Mouse (Mus musculus) gastrocnemius, adult 8-10 months (tissue): ENCODE measurements around the gene Tnfsf11. TPM values are rescaled to one million over a fixed set of nuclear protein-coding genes. Genes with fewer than 3 reads are reported as not detected.

Source experiments
- DNase-seq, 2 experiments: peaks; one replicate each; pipeline ENCODE4 v3.0.0; 2022; ENCODE audit warnings: low spot score in 2 of 2
- total RNA-seq, 4 experiments: library from RNA; stranded (reverse); gene quantifications; 2 replicates each; pipeline ENCODE4 v1.2.4; 2022

Gene Tnfsf11
- total RNA-seq = not detected

DNA sequence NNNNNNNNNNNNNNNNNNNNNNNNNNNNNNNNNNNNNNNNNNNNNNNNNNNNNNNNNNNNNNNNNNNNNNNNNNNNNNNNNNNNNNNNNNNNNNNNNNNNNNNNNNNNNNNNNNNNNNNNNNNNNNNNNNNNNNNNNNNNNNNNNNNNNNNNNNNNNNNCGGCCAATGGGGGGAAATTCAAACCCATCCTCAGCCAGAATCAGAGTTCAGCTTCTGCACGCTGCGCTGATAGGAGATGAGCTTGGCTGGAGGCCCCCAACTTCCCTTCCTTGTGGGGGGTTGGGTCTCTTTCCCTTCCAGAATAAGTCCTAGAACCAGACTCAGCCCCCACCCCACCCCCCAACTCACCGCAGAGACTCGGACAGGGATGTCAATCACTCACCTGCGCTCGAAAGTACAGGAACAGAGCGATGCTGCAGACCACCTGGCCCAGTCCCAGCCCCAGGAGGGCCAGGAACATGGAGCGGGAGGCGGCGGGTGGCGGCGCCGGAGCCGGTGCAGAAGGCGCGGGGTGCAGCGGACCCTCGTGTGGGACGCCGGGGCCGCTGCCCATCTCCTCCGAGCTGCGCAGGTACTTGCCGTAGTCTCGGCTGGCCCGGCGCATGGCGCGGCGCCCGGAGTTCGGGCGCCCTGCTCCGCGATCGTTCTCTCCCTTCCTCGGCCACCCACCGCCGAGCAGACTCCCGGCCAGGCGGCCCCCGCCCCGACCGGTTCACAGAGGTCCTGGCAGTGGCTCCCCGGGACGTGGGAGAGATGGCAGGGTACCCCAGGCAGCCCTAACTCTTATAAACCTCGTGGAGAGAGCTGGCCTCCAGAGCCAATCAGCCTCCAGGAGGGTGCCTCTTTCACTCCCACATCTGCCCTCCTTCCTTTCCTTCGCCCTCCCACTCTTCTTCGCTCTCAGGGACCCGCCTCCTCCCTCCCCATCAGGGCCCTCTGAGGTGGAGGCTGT lies at the start of gene Tnfsf11:
TSS of gene Tnfsf11 (minus strand) at position 758 of the 952 bp plus-strand sequence.
- no peak for DNase-seq

- DNase-seq = no peak
Observed at GRCm38 (mm10) chr14:78356764-78357163, 48.9 kb upstream of the Tnfsf11 start.

GRCm38 (mm10) chr14:78355381-78355780 lies 47.5 kb upstream of the Tnfsf11 start:
- no peak for DNase-seq

DNA sequence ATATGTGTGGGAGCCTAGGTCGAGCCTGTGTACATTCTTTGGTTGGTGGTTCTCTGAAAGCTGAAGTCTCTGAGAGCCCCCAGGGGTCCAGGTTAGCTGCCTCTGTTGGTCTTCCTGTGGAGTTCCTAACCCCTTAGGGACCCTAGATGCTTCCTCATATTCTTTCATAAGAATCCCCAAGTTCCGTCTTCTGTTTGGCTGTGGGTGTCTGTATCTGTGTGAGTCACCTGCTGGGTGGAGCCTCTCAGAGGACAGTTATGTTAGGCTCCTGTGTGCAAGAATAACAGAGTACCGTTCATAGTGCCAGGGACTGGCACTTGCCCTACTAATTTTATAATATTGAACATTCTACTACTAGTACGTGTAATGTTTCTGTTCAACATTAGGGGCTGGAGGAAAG lies 45.0 kb upstream of the Tnfsf11 start:
- no peak for DNase-seq

DNA sequence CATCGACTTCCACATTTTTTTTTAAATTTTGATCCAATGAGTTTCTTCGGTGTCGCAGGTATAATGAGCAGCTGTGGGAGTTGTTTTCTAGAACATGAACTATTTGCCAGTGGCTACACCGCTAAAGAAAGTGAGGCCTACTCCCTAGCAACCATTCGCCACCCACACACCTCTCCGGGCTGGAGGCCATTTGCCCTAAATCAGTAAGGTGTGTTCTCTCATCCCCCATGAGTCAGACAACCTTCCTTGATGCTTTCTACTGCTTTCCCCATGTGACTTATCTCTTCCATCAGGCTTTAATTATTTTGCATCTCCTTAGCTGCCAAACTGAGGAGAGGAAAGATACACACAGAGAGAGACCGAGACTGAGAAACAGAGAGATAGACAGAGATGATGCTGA lies 43.7 kb upstream of the Tnfsf11 start:
- no peak for DNase-seq

GRCm38 (mm10) chr14:78347715-78348114 lies 39.9 kb upstream of the Tnfsf11 start:
- no peak for DNase-seq

- DNase-seq = no peak
Observed at GRCm38 (mm10) chr14:78343007-78343406, 35.2 kb upstream of the Tnfsf11 start.

GRCm38 (mm10) chr14:78342146-78342545 lies 34.3 kb upstream of the Tnfsf11 start:
- DNase-seq = no peak

DNA sequence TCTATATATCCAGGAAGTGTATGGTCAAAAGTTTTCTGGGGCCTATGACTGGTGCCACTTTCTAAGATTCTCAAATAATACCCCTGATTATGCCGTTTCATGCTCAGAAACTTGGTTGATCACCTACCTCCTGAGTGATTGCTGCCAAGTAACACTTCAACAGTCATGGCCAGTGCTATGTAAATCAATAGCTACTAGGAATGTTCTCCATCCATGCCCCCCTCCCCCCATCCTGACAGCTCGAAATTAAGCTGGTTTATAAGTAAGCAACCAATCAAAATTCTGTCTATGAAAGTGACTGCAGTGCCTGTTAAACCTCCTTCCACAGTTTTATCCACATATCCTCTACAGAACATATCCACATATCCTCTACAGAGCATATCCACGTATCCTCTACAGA lies 25.5 kb upstream of the Tnfsf11 start:
- DNase-seq = no peak

- no peak for DNase-seq
Observed at GRCm38 (mm10) chr14:78331368-78331767, 23.5 kb upstream of the Tnfsf11 start.

GRCm38 (mm10) chr14:78330576-78331300 lies 22.9 kb upstream of the Tnfsf11 start:
- DNase-seq = no peak

DNA sequence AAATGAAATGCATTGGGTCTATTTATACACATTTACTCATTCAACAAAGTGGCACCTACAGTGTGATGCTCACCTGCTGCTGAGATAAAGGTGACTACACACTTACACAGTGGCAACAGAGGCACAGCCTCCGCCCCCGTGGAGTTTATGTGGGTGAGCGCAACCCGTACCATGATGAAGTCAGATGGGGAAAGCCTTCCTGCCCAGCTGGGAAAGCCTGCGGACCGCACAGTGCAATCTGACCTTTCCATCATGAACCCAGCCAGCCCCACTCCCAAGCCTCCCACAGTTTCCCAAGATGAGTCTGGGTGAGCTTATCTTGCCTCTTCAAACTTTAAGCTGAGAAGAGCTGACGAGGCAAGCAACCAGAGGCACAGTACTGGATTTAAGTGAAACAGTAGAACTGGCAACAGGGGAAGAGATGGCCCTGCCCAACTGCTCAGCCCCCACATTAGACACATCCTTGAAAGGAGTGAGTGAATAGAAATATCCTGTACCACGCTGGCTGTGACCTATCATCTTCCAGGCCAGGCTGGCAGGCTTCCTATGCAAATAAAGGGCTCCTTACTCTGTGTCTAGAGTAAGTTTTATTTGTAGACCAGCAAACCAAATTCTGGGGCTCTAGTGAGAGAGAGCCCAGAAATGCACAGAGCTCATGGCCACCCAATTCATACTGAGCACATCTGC lies 22.1 kb upstream of the Tnfsf11 start:
- no peak for DNase-seq

GRCm38 (mm10) chr14:78323356-78323755 lies 15.5 kb upstream of the Tnfsf11 start:
- DNase-seq = no peak

- DNase-seq = no peak
Observed at GRCm38 (mm10) chr14:78322916-78323315, 15.1 kb upstream of the Tnfsf11 start.

DNA sequence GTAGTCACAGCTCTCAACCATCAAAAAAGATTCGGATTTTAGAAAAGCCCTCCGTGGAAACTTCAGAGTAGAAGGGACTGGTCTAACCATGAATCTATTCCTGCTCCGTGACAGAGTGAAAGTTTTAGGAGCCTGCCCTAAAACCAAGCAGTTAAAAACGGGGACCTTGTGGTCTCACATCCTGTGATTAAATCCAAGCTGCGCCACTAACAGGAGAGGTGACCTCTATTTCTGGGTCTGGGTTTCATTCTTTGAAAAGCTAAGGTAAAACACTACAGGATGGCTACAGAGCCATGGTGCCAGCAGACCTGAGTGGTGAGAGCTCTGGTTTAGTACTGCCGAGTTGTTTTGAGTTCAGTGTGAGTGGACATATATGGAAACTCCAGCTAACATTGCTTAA lies 12.4 kb upstream of the Tnfsf11 start:
- DNase-seq = no peak

DNA sequence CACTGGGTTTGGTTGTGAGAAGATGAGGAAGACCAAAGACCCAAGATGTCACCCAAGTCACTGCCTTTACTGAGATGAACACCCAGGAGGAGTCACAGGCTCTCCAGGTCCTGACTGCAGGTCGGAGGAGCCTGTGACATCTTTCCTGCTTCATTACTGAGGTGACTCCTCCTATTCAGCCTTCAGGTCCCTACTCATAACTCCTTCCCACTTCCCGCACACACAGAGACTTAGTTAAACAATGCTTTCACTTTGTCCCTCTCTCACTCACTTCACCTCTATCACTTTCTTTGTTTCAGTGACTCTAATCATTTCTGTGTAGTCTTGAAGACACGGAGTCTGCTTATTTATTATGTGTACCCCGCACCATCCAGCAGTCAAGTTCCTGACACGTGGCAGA lies 11.7 kb upstream of the Tnfsf11 start:
- no peak for DNase-seq

GRCm38 (mm10) chr14:78319000-78319399 lies 11.2 kb upstream of the Tnfsf11 start:
- no peak for DNase-seq

DNA sequence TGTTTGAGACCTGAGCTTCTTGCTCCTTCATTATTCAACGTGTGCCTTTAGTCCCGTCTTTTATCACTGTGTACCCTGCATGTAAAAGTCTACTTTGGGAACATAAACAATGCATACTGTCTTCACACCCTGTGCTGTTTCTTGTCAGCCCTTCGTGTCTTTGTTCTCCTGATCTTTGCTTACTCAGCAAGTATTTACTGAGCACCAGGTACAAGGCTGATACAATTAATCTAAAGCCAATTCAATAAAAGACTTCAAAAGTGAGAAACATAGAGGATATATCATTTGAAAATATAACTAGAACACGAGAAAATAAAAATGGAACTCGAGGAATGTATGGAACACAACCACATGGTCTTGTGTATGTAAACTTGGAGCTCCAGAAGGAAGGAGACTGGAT lies 9.8 kb upstream of the Tnfsf11 start:
- DNase-seq = no peak

- no peak for DNase-seq
Observed at GRCm38 (mm10) chr14:78300914-78301313, 6.9 kb downstream of the Tnfsf11 start.

DNA sequence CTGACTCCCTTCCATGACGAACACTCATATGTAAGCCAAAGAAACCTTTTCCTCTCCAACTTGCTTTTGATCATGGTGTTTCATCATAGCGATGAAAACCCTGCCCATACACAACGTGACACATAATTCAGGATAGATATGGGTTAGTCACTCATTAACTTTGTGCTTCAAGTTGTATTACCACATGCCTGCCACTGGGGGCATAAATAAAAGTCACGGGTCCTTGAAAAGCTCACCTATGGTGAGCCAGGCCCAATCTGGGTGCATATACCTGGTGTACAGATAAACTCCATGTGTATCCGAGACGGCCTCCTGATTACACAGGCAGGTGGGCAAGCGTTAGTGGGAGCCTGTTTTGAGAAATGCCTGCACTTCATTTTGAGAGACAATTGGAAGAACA lies 15.2 kb downstream of the Tnfsf11 start:
- DNase-seq = no peak

- DNase-seq = no peak
Observed at GRCm38 (mm10) chr14:78289912-78290523, 17.8 kb downstream of the Tnfsf11 start.

GRCm38 (mm10) chr14:78288903-78289302 lies 18.9 kb downstream of the Tnfsf11 start:
- no peak for DNase-seq
